Mouse (Mus musculus) myocyte (in vitro differentiated cells): ENCODE results near the gene Fmo6. TPM values are rescaled to one million over a fixed set of nuclear protein-coding genes. Genes with fewer than 3 reads are reported as not detected.

Experiments
- H3K27me3 ChIP-seq: one replicate; pipeline ENCODE4 v1.6.1; 2011; ENCODE audit not compliant: control insufficient read depth, insufficient read depth, insufficient read length
- H3K36me3 ChIP-seq: one replicate; pipeline ENCODE4 v1.6.1; 2011; ENCODE audit not compliant: control insufficient read depth, insufficient read depth
- H3K4me2 ChIP-seq: one replicate; pipeline ENCODE4 v1.6.1; 2011; ENCODE audit warnings: low read depth, control low read depth
- H3K4me3 ChIP-seq: one replicate; pipeline ENCODE4 v1.5.1; 2011; ENCODE audit warnings: mild to moderate bottlenecking, control low read depth, moderate library complexity
- H3K79me2 ChIP-seq: one replicate; pipeline ENCODE4 v1.6.1; 2011; ENCODE audit not compliant: control insufficient read depth, insufficient read depth
- H3ac ChIP-seq: one replicate; pipeline ENCODE4 v1.6.1; 2011; ENCODE audit not compliant: control insufficient read depth, insufficient read length
- CEBPB ChIP-seq: IDR thresholded peaks from 2 replicates; pipeline ENCODE4 v1.6.1; 2011; ENCODE audit warnings: mild to moderate bottlenecking, moderate library complexity; ENCODE audit not compliant: poor library complexity, insufficient read depth, severe bottlenecking
- E2F4 ChIP-seq: IDR thresholded peaks from one replicate; pipeline ENCODE4 v1.6.1; 2011; ENCODE audit warnings: mild to moderate bottlenecking, control low read depth, moderate library complexity; ENCODE audit not compliant: insufficient read depth
- MAX ChIP-seq: IDR thresholded peaks from one replicate; pipeline ENCODE4 v1.6.1; 2011; ENCODE audit warnings: low read depth, mild to moderate bottlenecking, control low read depth
- MYOD1 ChIP-seq, 3 experiments: IDR thresholded peaks; one replicate each; pipeline ENCODE4 v1.6.1; 2011; ENCODE audit warnings: control low read depth in 2 of 3, low read depth in 2 of 3, mild to moderate bottlenecking in 2 of 3, moderate library complexity in 1 of 3; ENCODE audit not compliant: insufficient read length in 2 of 3, control insufficient read depth in 1 of 3
- MYOG ChIP-seq, 3 experiments: IDR thresholded peaks; one replicate each; pipeline ENCODE4 v1.6.1; 2011; ENCODE audit warnings: control low read depth in 2 of 3, low read depth in 2 of 3, mild to moderate bottlenecking in 2 of 3; ENCODE audit not compliant: insufficient read length in 2 of 3, control insufficient read depth in 1 of 3, insufficient read depth in 1 of 3
- POLR2A ChIP-seq: IDR thresholded peaks from one replicate; pipeline ENCODE4 v1.6.1; 2011; ENCODE audit warnings: low read depth, mild to moderate bottlenecking, control low read depth, moderate library complexity; ENCODE audit not compliant: insufficient read length
- POLR2AphosphoS2 ChIP-seq: IDR thresholded peaks from one replicate; pipeline ENCODE4 v1.6.1; 2011; ENCODE audit warnings: low read depth, control low read depth; ENCODE audit not compliant: insufficient read length
- REST ChIP-seq: IDR thresholded peaks from one replicate; pipeline ENCODE4 v1.6.1; 2011; ENCODE audit warnings: mild to moderate bottlenecking, control low read depth, moderate library complexity; ENCODE audit not compliant: insufficient read depth, insufficient read length
- SRF ChIP-seq: IDR thresholded peaks from one replicate; pipeline ENCODE4 v1.6.1; 2011; ENCODE audit warnings: low read depth; ENCODE audit not compliant: control insufficient read depth, insufficient read length
- TCF12 ChIP-seq: IDR thresholded peaks from one replicate; pipeline ENCODE4 v1.6.1; 2011; ENCODE audit warnings: mild to moderate bottlenecking, control low read depth; ENCODE audit not compliant: poor library complexity, insufficient read depth, severe bottlenecking
- TCF3 ChIP-seq: IDR thresholded peaks from one replicate; pipeline ENCODE4 v1.6.1; 2011; ENCODE audit warnings: low read depth, control low read depth; ENCODE audit not compliant: insufficient read length
- USF1 ChIP-seq: IDR thresholded peaks from one replicate; pipeline ENCODE4 v1.6.1; 2011; ENCODE audit warnings: low read depth, mild to moderate bottlenecking, control low read depth, moderate library complexity
- polyA plus RNA-seq: library from polyadenylated mRNA; unstranded; fragments of >200 nt; fragmentation: generic; extraction: Trizol; gene quantifications from one replicate; pipeline ENCODE4 v1.2.1, GENCODE M21; 2012; ENCODE audit warnings: missing spikeins

Fmo6 gene
- polyA plus RNA-seq, 1 experiment, result not detected

GRCm38 (mm10) chr1:162953079-162953478 is 15.8 kb upstream of the Fmo6 start:
- H3K36me3 ChIP-seq, result no peaks in the 10 kb centered on the region
- no peaks in the 10 kb centered on the region for H3K79me2 ChIP-seq
- no peak overlapping the region for H3ac ChIP-seq
- H3K4me3 ChIP-seq, result no peak overlapping the region
- no peaks in the 10 kb centered on the region for H3K27me3 ChIP-seq
- H3K4me2 ChIP-seq, result no peak overlapping the region
- TF ChIP-seq SRF, result no peak
- TF ChIP-seq USF1, result no peak
- no peak for TF ChIP-seq REST
- no peak for TF ChIP-seq MYOG (IDR thresholded peaks at IDR 0.05; ENCODE audit: control insufficient read depth in 1 of 3, insufficient read depth in 1 of 3, insufficient read length in 2 of 3, low read depth in 2 of 3)
- TF ChIP-seq E2F4, result no peak
- TF ChIP-seq MAX, result no peak
- TF ChIP-seq POLR2AphosphoS2, result no peak
- TF ChIP-seq TCF12, result no peak
- no peak for TF ChIP-seq MYOD1 (IDR thresholded peaks at IDR 0.05; ENCODE audit: control insufficient read depth in 1 of 3, insufficient read length in 2 of 3, low read depth in 2 of 3)
- no peak for TF ChIP-seq TCF3
- TF ChIP-seq POLR2A, result no peak
- no peak for TF ChIP-seq CEBPB

- H3K27me3 ChIP-seq, result no peaks in the 10 kb centered on the region
- no peak overlapping the region for H3ac ChIP-seq
- no peak overlapping the region for H3K4me3 ChIP-seq
- H3K36me3 ChIP-seq, result no peaks in the 10 kb centered on the region
- H3K4me2 ChIP-seq, result no peak overlapping the region
- TF ChIP-seq E2F4 (no peak), CEBPB (no peak), POLR2AphosphoS2 (no peak), MYOD1 (IDR thresholded peaks at IDR 0.05; ENCODE audit: control insufficient read depth in 1 of 3, insufficient read length in 2 of 3, low read depth in 2 of 3) (no peak), TCF3 (no peak), MAX (no peak), TCF12 (no peak), POLR2A (no peak), MYOG (IDR thresholded peaks at IDR 0.05; ENCODE audit: control insufficient read depth in 1 of 3, insufficient read depth in 1 of 3, insufficient read length in 2 of 3, low read depth in 2 of 3) (no peak), USF1 (no peak), SRF (no peak), REST (no peak)
- no peaks in the 10 kb centered on the region for H3K79me2 ChIP-seq
These were observed 12.4 kb upstream of the Fmo6 start for GRCm38 (mm10) chr1:162949763-162950162.

- Histone ChIP-seq H3K4me2 (no peak overlapping the region), H3K79me2 (no peaks in the 10 kb centered on the region), H3K27me3 (no peaks in the 10 kb centered on the region), H3K36me3 (no peaks in the 10 kb centered on the region), H3ac (no peak overlapping the region), H3K4me3 (no peak overlapping the region)
- TF ChIP-seq USF1 (no peak), REST (no peak), POLR2A (no peak), MYOD1 (IDR thresholded peaks at IDR 0.05; ENCODE audit: control insufficient read depth in 1 of 3, insufficient read length in 2 of 3, low read depth in 2 of 3) (no peak), TCF12 (no peak), CEBPB (no peak), MYOG (IDR thresholded peaks at IDR 0.05; ENCODE audit: control insufficient read depth in 1 of 3, insufficient read depth in 1 of 3, insufficient read length in 2 of 3, low read depth in 2 of 3) (no peak), POLR2AphosphoS2 (no peak), TCF3 (no peak), SRF (no peak), MAX (no peak), E2F4 (no peak)
These were observed 10.6 kb upstream of the Fmo6 start for GRCm38 (mm10) chr1:162947934-162948333.

DNA sequence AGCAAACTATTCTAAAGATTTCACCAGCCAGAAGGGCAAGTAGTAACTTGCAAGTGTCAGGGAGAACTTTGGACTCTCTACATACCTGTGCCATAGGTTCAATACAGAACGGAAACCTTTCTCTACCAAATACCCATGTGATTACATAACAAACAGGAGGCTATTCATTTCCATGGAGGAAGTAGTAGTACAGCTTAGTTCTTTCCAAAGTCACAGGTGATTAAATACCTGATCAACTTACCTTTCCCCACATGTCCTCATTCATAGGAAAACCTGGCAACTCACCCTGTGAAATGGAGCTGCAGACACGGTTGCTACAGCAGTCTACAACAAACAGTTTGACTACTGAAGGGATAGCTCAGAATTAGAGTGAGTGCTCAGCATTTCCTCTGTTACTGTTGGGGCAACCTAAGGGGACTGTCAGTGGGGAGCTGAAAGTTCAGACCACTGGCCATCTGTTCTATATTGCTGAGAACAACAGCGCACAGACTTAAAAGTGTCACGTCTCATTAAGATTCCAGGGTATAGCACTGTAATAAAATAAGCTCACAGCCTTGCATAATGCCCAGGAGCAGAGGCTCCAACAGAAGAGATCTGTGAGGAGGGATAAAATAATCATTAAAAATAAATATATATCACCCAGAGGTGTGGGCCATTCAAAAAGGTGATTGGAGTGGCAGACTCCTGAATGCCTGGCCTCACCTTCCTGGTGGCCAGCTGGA is 9.7 kb upstream of the Fmo6 start:
- no peak overlapping the region for H3ac ChIP-seq
- TF ChIP-seq CEBPB (no peak), MYOG (IDR thresholded peaks at IDR 0.05; ENCODE audit: control insufficient read depth in 1 of 3, insufficient read depth in 1 of 3, insufficient read length in 2 of 3, low read depth in 2 of 3) (no peak), TCF12 (no peak)

More for the DNA sequence above, 9.7 kb upstream of the Fmo6 start:
- no peak overlapping the region for H3K4me2 ChIP-seq
- no peaks in the 10 kb centered on the region for H3K36me3 ChIP-seq
- no peaks in the 10 kb centered on the region for H3K79me2 ChIP-seq
- no peaks in the 10 kb centered on the region for H3K27me3 ChIP-seq
- no peak overlapping the region for H3K4me3 ChIP-seq
